Mouse (Mus musculus): ENCODE results near the gene Gm10563. TPM values are rescaled to one million over a fixed set of nuclear protein-coding genes. Genes with fewer than 3 reads are reported as not detected.
A peak's percentile ranks its signal among the peaks of the same experiment; 100 is the strongest.

Gene Gm10563
- polyA plus RNA-seq, 1 experiment from 2014 or later: not detected

DNA sequence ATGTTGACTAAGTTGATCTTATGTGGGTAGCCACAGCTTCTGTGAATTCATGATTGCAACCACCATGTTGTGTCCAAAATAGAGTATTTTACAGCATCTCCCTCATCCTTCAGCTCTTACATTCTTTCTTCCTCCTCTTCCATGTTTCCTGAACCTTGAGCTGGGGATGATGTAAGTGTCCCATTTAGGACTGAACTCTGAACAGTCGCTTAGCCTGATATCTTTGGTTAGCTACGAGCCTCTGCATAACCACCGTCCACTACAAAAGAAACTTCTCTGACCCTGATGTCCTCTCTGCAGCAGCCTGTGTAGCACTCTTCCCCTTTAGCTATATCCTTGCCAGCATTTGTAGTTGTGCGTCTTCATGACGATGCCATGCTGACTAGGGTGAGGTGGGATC, 513 bp upstream of the Gm10563 start:
- H3K27ac ChIP-seq (ENCODE audit: low read length): no peak overlapping the region
- no peak for ATAC-seq (ENCODE audit: insufficient number of reproducible peaks, insufficient read depth, low FRiP score, low read depth)
- H3K36me3 ChIP-seq (ENCODE audit: control insufficient read depth, insufficient read depth, low read length): peaks cover 82% of the 10 kb centered on the region
- no peak overlapping the region for H3K4me3 ChIP-seq (ENCODE audit: low read depth, low read length)
- no peaks in the 10 kb centered on the region for H3K4me1 ChIP-seq (ENCODE audit: control insufficient read depth, insufficient read depth, low read length)
- 93% methylated on average over 5 of the region's 5 CpGs for WGBS
- no peaks in the 10 kb centered on the region for H3K9me3 ChIP-seq (ENCODE audit: control insufficient read depth, low read depth, low read length)
- no peak overlapping the region for H3K9ac ChIP-seq (replicated peaks; ENCODE audit: low read depth, low read length)
- H3K4me2 ChIP-seq (replicated peaks; ENCODE audit: low read depth, low read length): no peak overlapping the region
- H3K27me3 ChIP-seq (ENCODE audit: control insufficient read depth, insufficient read depth, low read length): no peaks in the 10 kb centered on the region

DNA sequence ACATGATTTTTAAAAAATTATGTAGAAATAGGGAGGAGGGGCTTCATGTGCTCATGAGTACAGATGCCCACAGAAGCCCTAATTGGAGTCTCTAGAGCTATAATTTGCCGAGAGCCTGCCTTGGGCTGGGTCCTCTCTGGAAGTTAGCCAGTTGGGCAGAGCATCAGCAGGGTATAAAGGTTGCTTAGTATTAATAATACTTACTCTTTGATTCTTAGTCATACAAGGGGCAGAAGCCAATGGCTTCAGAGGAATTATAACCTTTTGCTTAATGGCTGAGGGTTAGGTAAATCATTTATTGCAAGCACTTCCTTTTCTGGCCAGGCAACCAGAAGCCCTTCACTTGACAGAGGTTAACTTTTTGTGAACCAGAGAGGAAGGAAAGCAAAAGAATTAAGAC, 1.7 kb downstream of the Gm10563 start:
- 86% methylated on average over 1 of the region's 1 CpGs for WGBS
- H3K9me3 ChIP-seq (ENCODE audit: control insufficient read depth, low read depth, low read length): no peaks in the 10 kb centered on the region
- peaks cover 74% of the 10 kb centered on the region for H3K36me3 ChIP-seq (ENCODE audit: control insufficient read depth, insufficient read depth, low read length)
- H3K4me3 ChIP-seq (ENCODE audit: low read depth, low read length): no peak overlapping the region
- no peak overlapping the region for H3K27ac ChIP-seq (ENCODE audit: low read length)
- no peaks in the 10 kb centered on the region for H3K4me1 ChIP-seq (ENCODE audit: control insufficient read depth, insufficient read depth, low read length)
- H3K9ac ChIP-seq (replicated peaks; ENCODE audit: low read depth, low read length): no peak overlapping the region
- H3K4me2 ChIP-seq (replicated peaks; ENCODE audit: low read depth, low read length): no peak overlapping the region
- H3K27me3 ChIP-seq (ENCODE audit: control insufficient read depth, insufficient read depth, low read length): no peaks in the 10 kb centered on the region
- no peak for ATAC-seq (ENCODE audit: insufficient number of reproducible peaks, insufficient read depth, low FRiP score, low read depth)

DNA sequence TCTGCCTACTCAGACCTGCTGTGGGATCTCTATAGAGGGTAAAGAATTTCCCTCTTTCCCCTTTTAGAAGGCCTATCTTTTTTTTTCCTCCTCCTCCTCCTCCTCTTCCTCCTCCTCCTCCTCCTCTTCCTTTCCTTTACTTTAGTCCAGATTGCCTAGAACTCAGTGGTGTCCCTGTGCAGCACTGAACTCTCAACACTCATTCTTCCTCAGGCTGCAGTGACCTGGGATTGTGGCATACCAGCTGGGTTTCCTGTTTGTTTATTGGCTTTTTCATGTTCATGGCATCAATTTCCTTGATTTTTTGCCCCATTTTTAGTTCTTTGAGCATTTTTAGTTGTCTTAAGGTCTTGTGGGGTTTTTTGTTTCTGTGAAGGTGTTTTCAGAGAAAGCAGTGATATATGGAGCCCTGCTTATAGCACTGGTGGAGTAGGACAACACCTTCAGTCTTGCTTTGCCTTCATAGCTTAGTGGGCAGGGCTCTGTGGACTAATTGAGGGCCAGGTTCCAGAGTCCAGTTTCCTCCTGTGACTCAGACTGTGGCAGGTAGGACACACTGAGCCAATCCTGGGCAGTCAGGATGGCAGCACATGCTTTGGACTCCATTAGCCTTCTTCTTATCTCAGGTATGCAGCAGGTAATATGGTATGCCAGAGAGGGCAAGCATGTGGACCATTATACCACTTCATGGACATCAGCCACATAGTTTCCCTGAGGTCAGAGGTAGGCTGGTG, 9.3 kb downstream of the Gm10563 start:
- no peak overlapping the region for H3K27ac ChIP-seq (ENCODE audit: low read length)
- H3K4me2 ChIP-seq (replicated peaks; ENCODE audit: low read depth, low read length): no peak overlapping the region
- peaks cover 65% of the 10 kb centered on the region for H3K36me3 ChIP-seq (ENCODE audit: control insufficient read depth, insufficient read depth, low read length)
- ATAC-seq (ENCODE audit: insufficient number of reproducible peaks, insufficient read depth, low FRiP score, low read depth): no peak
- no peak overlapping the region for H3K9ac ChIP-seq (replicated peaks; ENCODE audit: low read depth, low read length)
- no peaks in the 10 kb centered on the region for H3K27me3 ChIP-seq (ENCODE audit: control insufficient read depth, insufficient read depth, low read length)
- H3K9me3 ChIP-seq (ENCODE audit: control insufficient read depth, low read depth, low read length): no peaks in the 10 kb centered on the region
- no peaks in the 10 kb centered on the region for H3K4me1 ChIP-seq (ENCODE audit: control insufficient read depth, insufficient read depth, low read length)
- H3K4me3 ChIP-seq (ENCODE audit: low read depth, low read length): no peak overlapping the region

DNA sequence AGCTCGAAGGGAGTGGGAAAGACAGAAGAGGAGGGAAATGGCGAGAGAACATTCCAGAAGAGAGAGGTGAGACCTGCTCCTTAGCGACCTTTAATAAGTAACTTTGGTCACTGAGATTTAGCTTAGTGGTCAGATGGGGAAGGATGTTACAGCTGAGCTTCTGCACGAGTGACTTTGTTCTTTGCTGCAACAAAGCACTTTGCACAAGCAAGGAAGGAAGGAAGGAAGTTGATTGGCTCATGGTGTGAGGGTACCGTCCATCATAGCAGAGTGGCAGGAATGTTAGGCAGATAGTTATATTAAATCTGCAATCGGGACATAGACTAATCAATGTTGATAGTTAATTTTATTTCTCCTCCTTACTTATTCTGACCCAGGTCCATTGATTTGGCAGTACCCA, 14.9 kb downstream of the Gm10563 start:
- H3K4me1 ChIP-seq (ENCODE audit: control insufficient read depth, insufficient read depth, low read length): no peaks in the 10 kb centered on the region
- no peak overlapping the region for H3K4me2 ChIP-seq (replicated peaks; ENCODE audit: low read depth, low read length)
- 89% methylated on average over 6 of the region's 6 CpGs for WGBS
- no peak for ATAC-seq (ENCODE audit: insufficient number of reproducible peaks, insufficient read depth, low FRiP score, low read depth)
- no peaks in the 10 kb centered on the region for H3K27me3 ChIP-seq (ENCODE audit: control insufficient read depth, insufficient read depth, low read length)
- H3K27ac ChIP-seq (ENCODE audit: low read length): no peak overlapping the region
- H3K9ac ChIP-seq (replicated peaks; ENCODE audit: low read depth, low read length): no peak overlapping the region
- H3K9me3 ChIP-seq (ENCODE audit: control insufficient read depth, low read depth, low read length): no peaks in the 10 kb centered on the region
- H3K36me3 ChIP-seq (ENCODE audit: control insufficient read depth, insufficient read depth, low read length): peaks cover 61% of the 10 kb centered on the region
- H3K4me3 ChIP-seq (ENCODE audit: low read depth, low read length): no peak overlapping the region

DNA sequence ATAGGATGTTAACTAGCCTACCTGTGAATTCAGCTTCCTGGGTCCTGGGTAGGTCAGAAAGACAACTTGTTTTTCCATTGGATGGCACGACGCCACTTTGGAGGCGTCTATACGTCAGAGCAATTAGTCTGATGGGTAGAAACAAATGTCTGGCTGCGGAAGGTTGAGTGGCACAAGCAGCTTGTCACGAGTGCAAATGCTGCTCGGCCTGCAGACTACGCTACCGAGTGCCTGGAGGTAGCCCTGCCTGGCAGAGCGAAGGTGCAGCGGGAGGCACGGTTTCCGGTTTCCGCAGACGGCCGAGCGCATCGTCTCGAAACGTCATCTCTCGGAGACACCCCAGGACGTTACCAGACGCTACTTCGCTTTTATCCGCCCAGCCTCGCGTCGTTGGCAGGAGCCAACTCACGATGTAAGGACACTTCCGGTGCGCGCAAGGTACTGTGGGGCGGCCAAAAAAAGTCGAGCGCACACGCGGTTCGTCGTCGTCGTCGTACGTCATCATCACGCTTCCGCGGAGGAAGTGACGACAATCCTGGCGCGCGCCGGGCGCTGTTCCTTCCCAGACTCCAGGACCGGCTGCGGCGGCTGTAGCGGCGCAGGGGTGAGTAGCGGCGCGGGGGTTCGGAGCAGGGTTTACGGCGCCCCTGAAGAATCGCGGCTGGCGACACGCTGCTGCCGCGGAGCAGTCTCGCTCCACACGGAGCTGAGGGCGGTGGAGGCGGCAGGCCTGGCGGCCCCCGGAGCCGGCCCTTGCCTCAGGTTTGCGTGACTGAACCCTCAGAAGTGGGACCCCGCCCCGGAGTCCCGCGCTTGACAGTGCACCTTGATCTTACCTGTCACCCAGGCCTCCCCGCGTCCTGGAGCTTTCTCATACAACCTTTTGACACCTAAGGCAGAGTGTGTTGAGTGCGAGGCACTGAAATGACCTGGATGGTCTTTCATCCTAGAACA, 20.6 kb downstream of the Gm10563 start, which contains the start of gene Cdk11b:
TSS of gene Cdk11b (plus strand) at position 517 of the 954 bp plus-strand sequence.
- H3K9ac ChIP-seq (replicated peaks; ENCODE audit: low read depth, low read length): peak within 1 kb of the TSS; percentile 80
- peak within 1 kb of the TSS; percentile 87 for H3K4me2 ChIP-seq (replicated peaks; ENCODE audit: low read depth, low read length)
- ATAC-seq (ENCODE audit: insufficient number of reproducible peaks, insufficient read depth, low FRiP score, low read depth): peak; percentile 100
- H3K9me3 ChIP-seq (ENCODE audit: control insufficient read depth, low read depth, low read length): no peaks in the 10 kb centered on the region
- peaks cover 24% of the 10 kb centered on the region for H3K36me3 ChIP-seq (ENCODE audit: control insufficient read depth, insufficient read depth, low read length)
- no peaks in the 10 kb centered on the region for H3K4me1 ChIP-seq (ENCODE audit: control insufficient read depth, insufficient read depth, low read length)
- peak within 1 kb of the TSS; percentile 99 for H3K4me3 ChIP-seq (ENCODE audit: low read depth, low read length)
- WGBS: under 1% methylated on average over 83 of the region's 84 CpGs
- H3K27me3 ChIP-seq (ENCODE audit: control insufficient read depth, insufficient read depth, low read length): no peaks in the 10 kb centered on the region
- H3K27ac ChIP-seq (ENCODE audit: low read length): peak within 1 kb of the TSS; percentile 84

DNA sequence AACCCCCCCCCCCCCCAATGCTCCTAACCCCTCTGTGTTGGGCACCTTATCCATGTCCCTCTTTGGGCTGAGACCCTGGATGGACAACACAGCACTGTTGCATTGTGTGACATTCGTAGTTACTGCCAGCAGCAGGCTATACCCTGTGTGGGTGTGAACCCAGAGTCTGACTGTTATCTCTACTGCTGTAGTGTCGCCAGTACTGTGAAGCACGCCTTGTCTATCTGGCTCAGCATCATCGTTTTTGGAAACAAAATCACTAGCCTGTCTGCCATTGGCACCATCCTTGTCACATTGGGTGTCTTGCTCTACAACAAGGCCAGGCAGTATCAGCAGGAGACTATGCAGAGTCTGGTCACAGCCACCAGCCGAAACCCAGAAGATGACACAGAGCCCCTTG, 26.9 kb downstream of the Gm10563 start:
- 0 out of 2 replicates have a peak, but pooled peaks have one; percentile 18 for ATAC-seq (ENCODE audit: insufficient number of reproducible peaks, insufficient read depth, low FRiP score, low read depth)
- no peak overlapping the region for H3K4me3 ChIP-seq (ENCODE audit: low read depth, low read length)
- H3K4me1 ChIP-seq (ENCODE audit: control insufficient read depth, insufficient read depth, low read length): no peaks in the 10 kb centered on the region
- H3K9ac ChIP-seq (replicated peaks; ENCODE audit: low read depth, low read length): no peak overlapping the region
- no peaks in the 10 kb centered on the region for H3K27me3 ChIP-seq (ENCODE audit: control insufficient read depth, insufficient read depth, low read length)
- 89% methylated on average over 5 of the region's 5 CpGs for WGBS
- H3K9me3 ChIP-seq (ENCODE audit: control insufficient read depth, low read depth, low read length): no peaks in the 10 kb centered on the region
- no peak overlapping the region for H3K4me2 ChIP-seq (replicated peaks; ENCODE audit: low read depth, low read length)
- H3K27ac ChIP-seq (ENCODE audit: low read length): no peak overlapping the region
- peaks cover 45% of the 10 kb centered on the region for H3K36me3 ChIP-seq (ENCODE audit: control insufficient read depth, insufficient read depth, low read length)

DNA sequence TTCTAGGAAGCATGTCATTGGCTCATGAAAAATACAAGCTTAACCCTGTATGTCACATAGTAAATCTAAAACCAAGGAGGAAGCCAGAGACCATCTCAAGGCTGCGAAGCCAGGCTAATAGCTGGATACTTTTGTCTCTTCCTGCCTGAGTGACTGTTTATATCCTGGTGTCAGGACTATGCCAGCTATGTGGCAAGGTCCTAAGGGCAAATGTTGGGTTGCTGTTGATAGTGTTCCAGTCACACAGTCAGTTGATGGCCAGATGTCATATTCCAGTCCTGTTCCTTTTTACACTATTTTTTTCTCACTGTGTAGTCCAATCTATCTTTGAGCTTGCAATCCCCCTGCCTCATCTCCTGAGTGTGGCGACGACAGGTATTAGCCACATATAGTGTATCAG, 31.9 kb downstream of the Gm10563 start:
- Histone ChIP-seq H3K9me3 (ENCODE audit: control insufficient read depth, low read depth, low read length) (no peaks in the 10 kb centered on the region), H3K36me3 (ENCODE audit: control insufficient read depth, insufficient read depth, low read length) (peaks cover 52% of the 10 kb centered on the region), H3K4me2 (replicated peaks; ENCODE audit: low read depth, low read length) (no peak overlapping the region), H3K27ac (ENCODE audit: low read length) (no peak overlapping the region), H3K9ac (replicated peaks; ENCODE audit: low read depth, low read length) (no peak overlapping the region), H3K4me1 (ENCODE audit: control insufficient read depth, insufficient read depth, low read length) (no peaks in the 10 kb centered on the region), H3K4me3 (ENCODE audit: low read depth, low read length) (no peak overlapping the region), H3K27me3 (ENCODE audit: control insufficient read depth, insufficient read depth, low read length) (no peaks in the 10 kb centered on the region)
- ATAC-seq (ENCODE audit: insufficient number of reproducible peaks, insufficient read depth, low FRiP score, low read depth): no peak
- 93% methylated on average over 3 of the region's 3 CpGs for WGBS

DNA sequence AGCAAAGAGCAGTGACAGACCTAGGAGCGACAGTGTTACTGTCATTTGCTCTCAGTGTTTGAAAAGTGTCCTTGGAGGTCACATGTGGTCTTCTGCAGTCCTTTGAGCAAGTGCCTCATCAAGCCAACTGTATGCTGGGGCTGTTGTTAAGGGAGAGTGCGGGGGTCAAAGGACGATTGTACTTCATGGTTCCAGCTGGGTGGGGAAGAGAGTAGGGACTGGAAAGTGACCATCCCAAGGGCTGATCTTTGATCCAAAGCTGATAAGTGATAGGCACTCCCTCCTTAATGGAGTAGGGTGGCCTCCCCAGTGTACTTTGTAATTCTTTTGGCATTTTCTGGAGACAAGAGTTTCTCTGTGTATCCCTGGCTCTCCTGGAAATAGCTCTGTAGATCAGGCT, 33.3 kb downstream of the Gm10563 start:
- WGBS: 87% methylated on average over 3 of the region's 3 CpGs
- H3K4me3 ChIP-seq (ENCODE audit: low read depth, low read length): no peak overlapping the region
- H3K36me3 ChIP-seq (ENCODE audit: control insufficient read depth, insufficient read depth, low read length): peaks cover 39% of the 10 kb centered on the region
- no peaks in the 10 kb centered on the region for H3K9me3 ChIP-seq (ENCODE audit: control insufficient read depth, low read depth, low read length)
- H3K27me3 ChIP-seq (ENCODE audit: control insufficient read depth, insufficient read depth, low read length): no peaks in the 10 kb centered on the region
- no peak overlapping the region for H3K4me2 ChIP-seq (replicated peaks; ENCODE audit: low read depth, low read length)
- H3K9ac ChIP-seq (replicated peaks; ENCODE audit: low read depth, low read length): no peak overlapping the region
- ATAC-seq (ENCODE audit: insufficient number of reproducible peaks, insufficient read depth, low FRiP score, low read depth): no peak
- H3K4me1 ChIP-seq (ENCODE audit: control insufficient read depth, insufficient read depth, low read length): no peaks in the 10 kb centered on the region
- H3K27ac ChIP-seq (ENCODE audit: low read length): no peak overlapping the region

Data from stomach, embryonic 14.5 days (tissue).